Mouse (Mus musculus): Measurements from ENCODE around the gene Clstn3. TPM values are rescaled to one million over a fixed set of nuclear protein-coding genes. Genes with fewer than 3 reads are reported as not detected.
"Not testable (repeated sequence)": the region's sequence is repeated elsewhere in the genome, so short reads cannot be mapped to it uniquely, and the experiment has no call there.

The Clstn3 gene
- polyA plus RNA-seq, 1 experiment from 2014 or later, result 2.7 TPM

DNA sequence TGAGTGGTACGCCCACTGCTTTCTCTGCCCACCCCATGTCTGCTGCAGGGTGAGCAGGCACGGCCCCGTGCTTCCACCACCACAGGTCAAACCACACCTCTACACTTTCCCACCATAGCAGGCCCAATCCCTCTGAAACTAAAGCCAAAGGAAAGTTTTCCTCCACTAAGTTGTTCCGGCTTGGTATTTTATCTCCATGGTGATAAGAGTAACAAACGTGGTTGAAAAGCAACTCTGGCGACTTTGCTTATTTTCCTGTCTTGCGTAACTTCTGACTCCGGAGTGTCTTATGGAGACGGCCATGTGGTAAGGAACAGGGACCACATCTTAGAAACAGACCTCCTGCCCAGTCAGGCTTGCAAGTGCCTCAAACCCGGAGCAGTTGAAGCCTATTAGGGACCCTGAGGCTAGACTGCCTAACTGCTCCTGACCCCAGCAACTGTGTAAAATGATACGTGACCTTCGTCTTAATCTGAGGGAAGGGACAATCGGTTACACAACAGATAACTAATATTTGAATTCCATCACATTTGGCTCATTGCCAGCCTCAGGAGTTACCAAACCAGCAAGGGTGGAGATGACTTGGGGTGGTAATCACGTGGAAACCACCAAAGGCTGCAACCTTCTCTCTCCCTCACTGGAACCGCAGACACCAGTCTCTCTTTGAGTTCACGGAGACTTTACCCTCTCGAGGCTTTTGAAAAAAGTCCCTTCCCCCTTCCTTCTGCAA is 13.5 kb upstream of the Clstn3 start:
- no peak overlapping the region for H3K27ac ChIP-seq
- peak; percentile 53; the same call in 1 of the 2 replicates for ATAC-seq (ENCODE audit: borderline replicate concordance, extremely low read depth, low FRiP score, low TSS enrichment)
- 31% methylated on average over 17 of the region's 17 CpGs for WGBS
- H3K9ac ChIP-seq, result no peak overlapping the region
- H3K4me1 ChIP-seq, result peaks cover 12% of the 10 kb centered on the region; the same call in 1 of the 2 replicates
- H3K27me3 ChIP-seq, result no peaks in the 10 kb centered on the region
- no peaks in the 10 kb centered on the region for H3K36me3 ChIP-seq
- H3K4me2 ChIP-seq, result peak overlapping the region; percentile 14; the same call in 1 of the 2 replicates
- no peak overlapping the region for H3K4me3 ChIP-seq
- no peaks in the 10 kb centered on the region for H3K9me3 ChIP-seq

DNA sequence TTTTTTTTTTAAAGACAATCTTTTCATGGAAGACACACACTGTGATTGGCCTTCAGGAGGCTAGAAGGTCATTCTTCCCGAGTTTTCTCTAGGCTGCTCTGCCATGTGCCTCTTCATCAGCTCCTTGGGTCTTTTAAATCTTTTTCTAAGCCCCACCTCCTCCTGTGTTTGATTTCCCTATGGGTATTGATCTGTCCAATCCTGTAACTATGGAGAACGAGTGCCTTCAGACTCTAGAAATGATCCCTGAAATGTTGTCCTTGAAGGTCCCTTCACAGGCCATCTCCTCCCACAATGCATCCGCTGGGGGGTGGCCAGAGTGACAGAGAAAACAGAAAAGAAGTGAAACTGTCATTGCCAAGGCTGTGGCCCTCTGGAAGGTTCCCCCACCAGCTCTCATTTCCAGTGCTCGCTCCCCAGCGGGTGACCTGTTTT is 12.6 kb upstream of the Clstn3 start:
- H3K4me3 ChIP-seq, result no peak overlapping the region
- no peak for ATAC-seq (ENCODE audit: borderline replicate concordance, extremely low read depth, low FRiP score, low TSS enrichment)
- no peaks in the 10 kb centered on the region for H3K9me3 ChIP-seq
- H3K27me3 ChIP-seq, result no peaks in the 10 kb centered on the region
- H3K4me1 ChIP-seq, result peaks cover 12% of the 10 kb centered on the region; the same call in 1 of the 2 replicates
- WGBS, result 57% methylated on average over 5 of the region's 5 CpGs
- no peaks in the 10 kb centered on the region for H3K36me3 ChIP-seq
- no peak overlapping the region for H3K9ac ChIP-seq
- no peak overlapping the region for H3K27ac ChIP-seq
- H3K4me2 ChIP-seq, result no peak overlapping the region

DNA sequence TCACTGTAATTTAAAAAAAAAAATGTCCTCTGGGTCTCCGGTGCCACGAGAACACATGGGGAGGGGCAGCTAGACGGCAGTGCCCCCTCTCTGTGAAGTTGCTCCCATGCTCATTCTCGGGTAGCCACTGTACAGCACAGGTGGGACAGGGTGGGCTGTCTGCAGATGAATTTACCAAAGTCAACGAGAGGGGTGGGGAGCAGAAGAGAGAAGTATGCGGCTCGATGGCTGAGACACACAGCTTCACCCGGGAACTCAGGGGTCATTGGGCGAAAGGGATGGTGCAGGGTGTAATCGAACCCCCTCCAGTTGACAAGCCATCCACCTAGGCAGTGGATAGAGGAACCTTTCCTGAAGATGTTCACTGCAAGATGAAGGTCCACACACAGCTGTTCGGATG is 12.2 kb upstream of the Clstn3 start:
- H3K4me1 ChIP-seq, result peaks cover 12% of the 10 kb centered on the region; the same call in 1 of the 2 replicates
- H3K36me3 ChIP-seq, result no peaks in the 10 kb centered on the region
- no peaks in the 10 kb centered on the region for H3K9me3 ChIP-seq
- H3K9ac ChIP-seq, result no peak overlapping the region
- H3K4me3 ChIP-seq, result no peak overlapping the region
- no peak overlapping the region for H3K4me2 ChIP-seq
- 72% methylated on average over 11 of the region's 11 CpGs for WGBS
- no peak for ATAC-seq (ENCODE audit: borderline replicate concordance, extremely low read depth, low FRiP score, low TSS enrichment)
- no peak overlapping the region for H3K27ac ChIP-seq
- no peaks in the 10 kb centered on the region for H3K27me3 ChIP-seq

DNA sequence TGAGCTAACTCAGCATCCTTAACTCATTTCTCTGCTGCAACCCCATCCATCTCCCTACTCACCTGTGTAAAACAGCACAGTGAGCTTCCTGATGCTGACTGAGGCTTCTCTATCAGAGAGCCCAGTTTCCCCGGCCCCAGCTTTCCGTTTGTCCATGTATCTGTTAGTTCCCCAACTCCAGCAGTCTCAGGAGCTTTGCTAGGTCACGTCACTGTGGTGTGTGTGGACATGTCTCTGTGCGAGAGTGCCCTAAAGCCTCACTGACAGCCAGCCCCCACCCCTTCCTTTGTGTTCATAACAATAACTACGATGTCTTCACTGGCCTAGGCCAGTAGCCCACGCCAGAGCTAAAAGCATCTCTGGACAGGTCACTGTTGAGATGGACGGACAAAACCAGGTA is 11.6 kb upstream of the Clstn3 start:
- Histone ChIP-seq H3K9ac (no peak overlapping the region), H3K36me3 (no peaks in the 10 kb centered on the region), H3K27me3 (no peaks in the 10 kb centered on the region), H3K9me3 (no peaks in the 10 kb centered on the region), H3K4me1 (peaks cover 12% of the 10 kb centered on the region; the same call in 1 of the 2 replicates), H3K4me2 (no peak overlapping the region), H3K27ac (no peak overlapping the region), H3K4me3 (no peak overlapping the region)
- no peak for ATAC-seq (ENCODE audit: borderline replicate concordance, extremely low read depth, low FRiP score, low TSS enrichment)
- 74% methylated on average over 7 of the region's 7 CpGs for WGBS

DNA sequence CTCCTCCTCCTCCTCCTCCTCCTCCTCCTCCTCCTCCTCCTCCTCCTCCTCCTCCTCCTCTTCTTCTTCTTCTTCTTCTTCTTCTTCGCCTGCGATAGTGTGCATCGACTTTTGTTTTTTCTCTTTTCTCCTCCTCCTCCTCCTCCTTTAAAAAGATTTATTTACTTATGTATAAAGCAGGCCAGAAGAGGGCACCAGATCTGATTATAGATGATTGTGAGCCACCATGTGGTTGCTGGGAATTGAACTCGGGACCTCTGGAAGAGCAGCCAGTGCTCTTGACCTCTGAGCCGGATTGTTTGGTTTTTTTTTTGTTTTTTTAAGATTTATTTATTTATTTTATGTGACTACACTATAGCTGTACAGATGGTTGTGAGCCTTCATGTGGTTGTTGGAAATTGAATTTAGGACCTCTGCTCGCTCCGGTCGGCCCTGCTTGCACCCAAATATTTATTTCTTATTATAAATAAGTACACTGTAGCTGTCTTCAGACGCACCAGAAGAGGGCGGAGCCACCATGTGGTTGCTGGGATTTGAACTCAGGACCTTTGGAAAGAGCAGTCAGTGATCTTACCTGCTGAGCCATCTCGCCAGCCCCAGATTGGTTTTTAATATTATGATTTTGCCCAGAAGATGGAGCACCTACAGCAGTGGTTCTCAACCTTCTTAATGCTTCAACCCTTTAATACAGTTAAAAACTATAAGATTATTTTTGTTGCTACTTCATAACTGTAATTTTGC is 10.9 kb upstream of the Clstn3 start:
- not testable (repeated sequence) for H3K4me3 ChIP-seq; ATAC-seq (ENCODE audit: borderline replicate concordance, extremely low read depth, low FRiP score, low TSS enrichment); H3K4me2 ChIP-seq; H3K9me3 ChIP-seq; H3K36me3 ChIP-seq; H3K9ac ChIP-seq; H3K27me3 ChIP-seq; H3K27ac ChIP-seq
- peaks cover 12% of the 10 kb centered on the region; the same call in 1 of the 2 replicates for H3K4me1 ChIP-seq
- 83% methylated on average over 8 of the region's 11 CpGs for WGBS

DNA sequence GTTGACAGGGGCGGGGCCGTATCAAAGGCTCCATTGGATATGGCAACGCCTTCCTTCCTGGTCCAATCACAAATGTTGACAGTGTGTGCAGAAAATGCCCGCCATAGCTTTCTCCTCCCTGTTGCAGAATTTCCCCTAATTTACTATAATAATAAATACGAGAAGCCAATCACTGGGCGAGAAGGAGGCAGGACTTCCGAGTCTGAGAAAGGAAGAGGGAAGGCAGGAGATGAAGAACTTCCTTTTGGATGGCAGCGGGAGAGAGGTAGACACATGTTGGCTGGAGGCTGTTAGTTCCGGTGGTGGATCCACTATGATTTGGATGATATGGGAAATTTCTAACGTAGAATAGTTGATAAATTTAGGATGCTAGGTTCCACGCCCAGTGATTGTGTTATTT is 10.0 kb upstream of the Clstn3 start:
- Histone ChIP-seq H3K4me2 (no peak overlapping the region), H3K36me3 (no peaks in the 10 kb centered on the region), H3K4me1 (peaks cover 12% of the 10 kb centered on the region; the same call in 1 of the 2 replicates), H3K9me3 (no peaks in the 10 kb centered on the region), H3K4me3 (no peak overlapping the region), H3K27me3 (no peaks in the 10 kb centered on the region), H3K27ac (no peak overlapping the region), H3K9ac (no peak overlapping the region)
- ATAC-seq (ENCODE audit: borderline replicate concordance, extremely low read depth, low FRiP score, low TSS enrichment), result no peak
- 72% methylated on average over 11 of the region's 11 CpGs for WGBS

DNA sequence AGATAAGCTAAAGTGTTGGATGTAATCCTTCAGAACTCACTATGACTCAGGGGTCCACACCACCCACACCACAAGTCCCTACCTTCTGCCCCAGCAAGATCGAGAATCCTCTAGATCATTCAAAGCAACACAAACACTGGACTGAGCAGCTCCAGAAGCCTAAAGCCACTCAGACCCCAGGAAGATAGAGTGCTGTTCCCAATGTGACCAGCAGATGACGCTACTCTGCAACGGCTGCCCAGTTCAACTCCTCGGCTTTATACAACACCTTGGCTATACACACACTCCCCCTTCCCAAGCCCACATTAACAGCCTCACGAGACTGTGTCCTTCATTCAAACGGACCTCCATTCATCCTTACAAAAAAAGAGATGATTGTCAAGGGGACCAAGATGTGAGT is 8.2 kb upstream of the Clstn3 start:
- Histone ChIP-seq H3K4me3 (no peak overlapping the region), H3K27ac (no peak overlapping the region), H3K9ac (no peak overlapping the region), H3K36me3 (no peaks in the 10 kb centered on the region), H3K4me1 (peaks cover 5% of the 10 kb centered on the region; the same call in 1 of the 2 replicates), H3K4me2 (no peak overlapping the region), H3K9me3 (no peaks in the 10 kb centered on the region), H3K27me3 (no peaks in the 10 kb centered on the region)
- no peak for ATAC-seq (ENCODE audit: borderline replicate concordance, extremely low read depth, low FRiP score, low TSS enrichment)
- 34% methylated on average over 6 of the region's 6 CpGs for WGBS

DNA sequence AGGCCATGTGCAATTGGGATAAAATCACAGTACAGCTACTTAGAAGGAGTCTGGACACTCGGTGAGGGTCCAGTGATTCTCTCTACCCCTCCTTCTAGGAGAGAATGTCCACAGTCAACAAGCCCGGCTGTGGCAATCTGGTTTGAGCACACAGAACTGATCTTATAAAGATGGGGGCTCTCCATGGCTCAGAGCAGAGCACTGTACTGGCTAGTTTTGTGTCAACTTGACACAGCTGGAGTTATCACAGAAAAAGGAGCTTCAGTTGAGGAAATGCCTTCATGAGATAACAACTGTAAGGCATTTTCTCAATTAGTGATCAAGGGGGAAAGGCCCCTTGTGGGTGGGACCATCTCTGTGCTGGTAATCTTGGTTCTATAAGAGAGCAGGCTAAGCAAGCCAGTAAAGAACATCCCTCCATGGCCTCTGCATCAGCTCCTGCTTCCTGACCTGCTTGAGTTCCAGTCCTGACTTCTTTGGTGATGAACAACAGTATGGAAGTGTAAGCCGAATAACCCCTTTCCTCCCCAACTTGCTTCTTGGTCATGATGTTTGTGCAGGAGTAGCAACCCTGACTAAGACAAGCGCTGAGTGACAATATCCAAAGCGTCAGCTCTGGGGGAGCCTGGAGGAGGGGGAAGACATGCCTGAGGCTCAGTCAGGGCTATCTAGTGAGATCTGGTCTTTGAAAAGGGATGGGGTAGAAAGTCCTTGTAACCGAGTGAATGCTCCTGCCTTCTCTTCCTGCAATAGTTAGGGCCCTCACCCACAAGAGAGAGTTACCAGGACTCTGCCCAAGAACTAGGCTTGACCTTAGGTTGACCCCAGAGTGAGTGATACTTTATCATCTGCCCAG is 7.4 kb upstream of the Clstn3 start:
- not testable (repeated sequence) for H3K27me3 ChIP-seq; H3K27ac ChIP-seq; H3K4me2 ChIP-seq; H3K9me3 ChIP-seq; ATAC-seq (ENCODE audit: borderline replicate concordance, extremely low read depth, low FRiP score, low TSS enrichment); H3K9ac ChIP-seq; H3K4me1 ChIP-seq; H3K36me3 ChIP-seq; H3K4me3 ChIP-seq
- 70% methylated on average over 6 of the region's 6 CpGs for WGBS

DNA sequence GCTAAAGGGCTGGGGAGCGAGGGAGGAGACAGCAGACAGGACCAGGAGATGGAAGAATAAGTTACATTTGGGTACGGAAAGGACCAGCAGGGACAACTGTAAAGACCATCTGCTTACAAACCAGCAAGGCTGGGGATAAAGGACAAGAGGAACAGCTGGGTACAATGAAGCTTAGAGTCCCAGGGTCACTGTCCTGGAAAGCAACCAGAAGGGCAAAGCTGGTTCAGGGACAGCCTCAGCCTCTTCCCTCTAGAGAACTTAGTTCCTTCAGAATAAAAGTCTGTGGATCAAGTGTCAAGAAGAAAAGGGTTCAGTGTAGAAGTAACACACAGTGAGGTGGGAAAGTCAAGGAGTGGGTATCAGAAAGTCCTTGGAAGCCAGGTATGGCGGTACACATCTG is 6.5 kb upstream of the Clstn3 start:
- Histone ChIP-seq H3K4me2 (no peak overlapping the region), H3K4me1 (no peaks in the 10 kb centered on the region), H3K27ac (no peak overlapping the region), H3K4me3 (no peak overlapping the region), H3K9me3 (no peaks in the 10 kb centered on the region), H3K9ac (no peak overlapping the region), H3K36me3 (no peaks in the 10 kb centered on the region), H3K27me3 (no peaks in the 10 kb centered on the region)
- 87% methylated on average over 3 of the region's 3 CpGs for WGBS
- no peak for ATAC-seq (ENCODE audit: borderline replicate concordance, extremely low read depth, low FRiP score, low TSS enrichment)

DNA sequence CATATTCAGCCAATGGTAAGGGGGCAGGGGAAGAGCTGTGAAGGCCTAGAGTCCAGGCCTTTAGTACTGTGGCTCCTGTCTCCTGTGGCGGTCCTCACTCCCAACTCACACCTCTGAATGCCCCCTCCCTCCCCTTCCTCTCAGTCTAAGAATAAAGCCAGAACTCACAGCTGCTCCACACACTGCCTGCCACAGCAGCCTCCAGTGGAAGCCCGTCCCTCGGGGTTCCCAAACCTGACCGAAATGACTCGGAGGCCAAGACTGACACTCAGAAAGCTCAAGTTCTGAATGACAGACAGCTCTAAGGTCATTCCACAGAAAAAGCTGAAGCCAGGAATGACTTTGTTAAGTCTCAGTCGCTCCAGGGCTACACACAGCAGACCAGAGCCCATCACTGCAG is 1.1 kb upstream of the Clstn3 start:
- ATAC-seq (ENCODE audit: borderline replicate concordance, extremely low read depth, low FRiP score, low TSS enrichment), result 0 out of 2 replicates have a peak, but pooled peaks have one; percentile 20
- H3K27me3 ChIP-seq, result no peaks in the 10 kb centered on the region
- peak overlapping the region; percentile 71; the same call in 1 of the 2 replicates for H3K4me2 ChIP-seq
- H3K36me3 ChIP-seq, result no peaks in the 10 kb centered on the region
- no peak overlapping the region for H3K4me3 ChIP-seq
- no peaks in the 10 kb centered on the region for H3K9me3 ChIP-seq
- H3K9ac ChIP-seq, result no peak overlapping the region
- no peaks in the 10 kb centered on the region for H3K4me1 ChIP-seq
- H3K27ac ChIP-seq, result no peak overlapping the region
- 83% methylated on average over 6 of the region's 6 CpGs for WGBS

DNA sequence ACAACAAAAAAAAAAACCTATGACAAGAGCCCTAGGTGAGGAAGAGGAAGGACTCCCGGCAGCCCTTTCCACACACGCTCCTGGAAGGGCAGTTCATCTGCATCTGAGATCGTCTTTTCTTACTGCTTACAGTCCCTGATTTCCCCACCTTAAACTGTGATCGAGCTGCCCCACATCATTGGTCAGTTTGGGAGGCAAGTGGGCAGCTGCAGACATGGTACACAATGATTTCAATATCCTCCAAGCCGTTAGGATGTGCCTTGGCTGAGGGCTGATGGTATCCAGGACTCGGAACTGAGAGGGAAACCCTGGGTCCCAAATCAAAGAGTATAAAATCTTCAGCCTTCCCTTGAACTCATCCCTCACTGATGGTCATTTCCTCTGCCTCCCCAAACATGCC is 705 bp upstream of the Clstn3 start:
- Histone ChIP-seq H3K27me3 (no peaks in the 10 kb centered on the region), H3K9me3 (no peaks in the 10 kb centered on the region), H3K4me1 (no peaks in the 10 kb centered on the region), H3K9ac (0 out of 2 replicates have a peak overlapping the region, but pooled peaks have one; percentile 2), H3K4me3 (peak overlapping the region; percentile 36; the same call in 1 of the 2 replicates), H3K27ac (no peak overlapping the region), H3K4me2 (peak overlapping the region; percentile 71), H3K36me3 (no peaks in the 10 kb centered on the region)
- WGBS, result 32% methylated on average over 6 of the region's 6 CpGs
- no peak for ATAC-seq (ENCODE audit: borderline replicate concordance, extremely low read depth, low FRiP score, low TSS enrichment)

All from lung, embryonic 15.5 days (tissue).